Mouse (Mus musculus): ENCODE results near the gene Siah2.
A peak's percentile ranks its signal among the peaks of the same experiment; 100 is the strongest.

Gene Siah2

DNA sequence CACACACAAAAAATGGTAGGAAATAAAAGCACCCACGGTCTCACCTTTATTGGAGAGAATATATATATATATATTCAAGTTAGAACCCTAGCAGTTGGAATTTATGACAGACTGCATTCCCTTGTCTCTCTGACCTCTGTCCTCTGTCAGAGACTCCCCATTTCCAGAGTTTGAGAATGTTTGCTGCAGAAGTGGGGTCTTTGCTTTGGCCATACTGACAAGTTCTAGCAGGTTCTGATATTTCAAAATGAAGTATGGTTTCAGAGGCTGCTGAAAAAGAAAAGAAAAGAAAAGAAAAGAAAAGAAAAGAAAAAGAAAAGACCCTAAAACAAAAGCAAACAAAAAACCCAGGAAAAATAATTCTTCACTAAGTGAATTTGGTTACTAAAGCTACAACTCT lies 2.8 kb upstream of the Siah2 start:
- DNase-seq (ENCODE audit: low spot score) = no peak

DNA sequence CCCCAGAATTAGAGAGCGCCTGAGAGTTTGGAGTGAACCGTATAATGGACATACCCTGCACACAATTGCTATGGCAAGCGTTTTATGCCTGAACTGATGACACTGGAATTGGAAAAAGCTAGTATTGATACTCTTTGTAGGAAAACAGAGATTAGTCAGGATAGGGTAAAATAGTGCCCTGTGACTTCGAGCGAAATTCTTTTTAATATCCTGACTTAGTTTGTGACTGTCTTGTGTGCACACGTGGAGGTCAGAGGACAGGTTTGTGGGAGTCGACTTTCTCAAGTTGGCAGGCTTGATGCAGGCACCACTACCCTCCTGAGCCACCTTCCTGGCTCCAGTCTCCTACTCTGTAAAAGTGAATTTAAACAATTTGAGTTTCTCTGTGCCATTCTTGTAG lies 1.1 kb upstream of the Siah2 start:
- DNase-seq (ENCODE audit: low spot score) = no peak

DNA sequence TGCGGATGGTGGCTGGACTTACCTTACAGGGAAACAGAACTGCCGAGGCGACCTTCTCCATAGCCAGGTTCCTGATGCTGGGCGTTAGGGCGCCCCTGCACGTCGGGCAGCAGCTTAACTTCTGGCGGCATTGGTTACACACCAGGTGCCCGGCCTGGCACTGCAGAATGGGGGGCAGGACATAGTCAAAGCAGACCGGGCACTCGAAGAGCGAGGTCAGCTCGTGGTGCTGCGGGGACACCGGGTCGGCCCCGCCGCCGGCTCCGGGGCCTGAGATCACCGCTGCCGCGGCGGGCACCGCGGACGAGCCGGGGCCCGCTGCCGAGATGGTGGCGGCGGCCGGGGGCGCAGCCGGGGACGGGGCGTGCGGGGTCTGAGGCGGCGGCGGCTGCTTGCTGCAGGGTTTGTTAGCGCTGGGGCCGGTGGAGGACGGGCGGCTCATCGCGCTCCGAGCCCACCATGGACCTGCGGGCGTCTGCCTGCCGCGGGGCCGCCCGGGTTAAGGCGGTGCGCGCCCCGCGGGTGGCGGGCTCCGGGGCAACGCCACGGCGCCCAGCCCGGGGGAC lies 743 bp downstream of the Siah2 start:
- DNase-seq (ENCODE audit: low spot score) = peak; percentile 58

DNA sequence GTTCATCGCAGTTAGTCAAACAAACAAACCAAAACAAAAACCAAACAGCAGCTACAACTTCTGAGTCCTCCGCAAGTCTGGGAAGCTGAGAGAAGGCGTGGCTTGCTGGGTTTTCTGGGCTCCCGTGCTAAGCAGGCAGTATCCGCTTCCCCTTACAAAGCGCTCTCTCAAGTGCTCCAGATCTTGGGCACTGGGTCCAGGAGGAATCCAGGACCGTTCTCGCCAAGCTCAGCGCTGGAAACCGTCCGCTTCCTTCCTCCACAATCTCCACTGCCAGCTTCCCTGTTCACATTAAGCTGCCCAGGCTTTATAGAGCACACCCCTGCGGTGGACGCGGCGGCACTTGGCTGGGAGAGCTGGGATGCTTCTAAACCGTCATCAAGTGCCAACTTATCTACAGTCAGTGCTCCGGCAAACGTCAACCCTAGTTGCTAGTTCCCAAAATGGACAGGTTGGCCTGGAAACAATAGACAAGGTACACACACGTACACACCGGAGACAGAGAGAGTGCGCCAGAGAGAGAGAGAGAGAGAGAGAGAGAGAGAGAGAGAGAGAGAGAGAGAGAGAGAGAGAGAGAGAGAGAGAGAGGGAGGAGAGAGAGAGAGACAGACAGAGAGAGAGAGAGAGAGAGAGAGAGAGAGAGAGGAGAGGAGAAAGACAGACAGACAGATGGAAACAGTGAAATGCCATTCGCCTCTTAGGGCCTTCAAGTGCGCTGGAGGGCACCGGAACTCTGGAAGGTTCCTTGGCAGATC lies 1.4 kb downstream of the Siah2 start:
- peak; percentile 60 for DNase-seq (ENCODE audit: low spot score)

- DNase-seq (ENCODE audit: low spot score) = no peak
Observed at GRCm38 (mm10) chr3:58689721-58690120, 2.5 kb downstream of the Siah2 start.

GRCm38 (mm10) chr3:58689105-58689504 lies 3.1 kb downstream of the Siah2 start:
- DNase-seq (ENCODE audit: low spot score) = no peak

- DNase-seq (ENCODE audit: low spot score) = no peak
Observed at GRCm38 (mm10) chr3:58688551-58688950, 3.6 kb downstream of the Siah2 start.

- DNase-seq (ENCODE audit: low spot score) = no peak
Observed at GRCm38 (mm10) chr3:58686922-58687284, 5.3 kb downstream of the Siah2 start.

- no peak for DNase-seq (ENCODE audit: low spot score)
Observed at GRCm38 (mm10) chr3:58686206-58686921, 5.8 kb downstream of the Siah2 start.

DNA sequence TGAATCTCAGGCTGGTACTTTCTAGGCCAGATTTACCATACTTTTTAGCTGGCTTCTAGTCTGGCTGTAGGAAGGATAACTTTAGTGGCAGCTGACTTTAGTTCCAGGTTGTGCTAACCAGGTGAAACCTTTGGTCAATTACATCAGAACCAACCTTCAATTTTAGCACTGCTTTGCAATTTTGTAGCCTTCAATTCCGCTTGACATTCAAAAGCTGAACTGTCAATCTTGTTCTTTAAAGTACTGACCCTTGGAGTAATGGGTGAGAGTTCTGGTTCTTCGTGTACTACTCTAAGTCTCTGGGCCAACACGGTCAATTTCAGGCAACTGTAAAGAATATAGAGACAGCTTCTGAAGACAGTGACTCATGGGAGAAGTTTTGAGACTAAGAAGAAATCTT lies 6.8 kb downstream of the Siah2 start:
- DNase-seq (ENCODE audit: low spot score) = no peak

DNA sequence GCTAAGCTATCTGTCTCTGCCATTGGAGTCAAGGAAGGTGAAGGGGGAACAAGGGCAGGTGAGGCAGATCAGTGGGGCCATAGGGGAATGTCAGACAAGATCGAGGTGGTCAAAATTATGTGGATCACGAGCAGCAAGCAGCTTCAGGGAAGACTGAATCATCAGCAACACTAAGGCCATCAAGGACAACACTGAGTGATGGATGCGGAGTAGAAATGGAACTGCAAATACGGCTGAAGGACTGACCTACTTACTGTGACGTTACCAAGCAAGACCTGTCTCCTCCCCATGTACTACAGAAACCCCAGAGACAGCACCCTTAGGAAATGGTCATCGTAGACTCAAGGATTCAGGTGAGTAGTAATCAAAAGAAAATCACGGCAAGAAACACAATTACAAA lies 8.9 kb downstream of the Siah2 start:
- DNase-seq (ENCODE audit: low spot score) = no peak

DNA sequence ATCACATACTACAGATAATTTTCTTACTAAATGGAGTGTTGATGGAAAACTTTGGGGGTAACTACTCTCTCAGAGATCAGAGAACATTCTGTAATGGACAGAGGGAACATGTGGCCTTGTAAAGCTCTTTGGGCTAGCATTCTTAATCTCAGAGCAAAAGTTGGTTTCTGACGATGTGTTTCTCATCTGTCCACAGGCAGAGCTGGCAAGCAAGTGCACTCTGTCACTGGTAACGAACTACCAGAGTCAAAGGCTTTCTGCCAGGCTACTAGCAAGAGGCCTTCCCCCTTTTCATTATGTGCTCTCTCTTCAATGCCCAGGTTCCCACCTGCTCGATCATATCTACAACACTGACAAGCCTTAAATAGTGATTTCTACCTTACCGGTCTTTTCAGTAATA lies 9.9 kb downstream of the Siah2 start:
- DNase-seq (ENCODE audit: low spot score) = no peak

GRCm38 (mm10) chr3:58681831-58682230 lies 10.4 kb downstream of the Siah2 start:
- DNase-seq (ENCODE audit: low spot score) = no peak

DNA sequence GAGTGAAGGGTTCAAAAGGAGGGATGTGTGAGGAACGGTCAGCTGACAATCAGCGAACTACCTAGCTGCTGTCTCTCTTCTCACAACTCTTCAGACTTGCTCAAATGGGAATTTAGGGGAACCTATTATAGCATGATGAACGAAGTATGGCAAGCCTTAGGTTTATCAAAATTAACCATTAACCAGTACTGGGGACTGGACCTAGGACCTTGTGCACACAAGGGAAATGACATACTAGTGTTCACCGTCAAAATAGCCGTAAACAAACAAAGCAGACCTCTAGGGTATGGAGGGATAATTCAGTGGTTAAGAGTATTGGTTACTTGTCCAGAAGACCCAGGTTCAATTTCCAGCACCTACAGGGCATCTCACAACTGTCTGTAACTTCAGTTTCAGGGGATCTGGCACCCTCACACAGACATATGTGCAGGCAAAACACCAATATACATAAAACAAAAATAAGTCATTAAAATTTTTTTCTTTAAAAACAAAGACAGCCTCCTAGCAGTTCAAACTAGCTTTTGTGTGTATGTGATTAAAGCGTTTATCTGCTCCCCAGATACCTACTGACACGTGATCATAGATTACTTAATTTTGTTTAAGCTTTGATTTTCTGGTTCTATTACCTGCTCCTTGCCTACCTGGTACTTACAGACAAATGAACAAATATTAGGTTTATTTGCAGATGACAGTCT lies 11.1 kb downstream of the Siah2 start:
- no peak for DNase-seq (ENCODE audit: low spot score)

- DNase-seq (ENCODE audit: low spot score) = no peak
Observed at GRCm38 (mm10) chr3:58679996-58680395, 12.2 kb downstream of the Siah2 start.

DNA sequence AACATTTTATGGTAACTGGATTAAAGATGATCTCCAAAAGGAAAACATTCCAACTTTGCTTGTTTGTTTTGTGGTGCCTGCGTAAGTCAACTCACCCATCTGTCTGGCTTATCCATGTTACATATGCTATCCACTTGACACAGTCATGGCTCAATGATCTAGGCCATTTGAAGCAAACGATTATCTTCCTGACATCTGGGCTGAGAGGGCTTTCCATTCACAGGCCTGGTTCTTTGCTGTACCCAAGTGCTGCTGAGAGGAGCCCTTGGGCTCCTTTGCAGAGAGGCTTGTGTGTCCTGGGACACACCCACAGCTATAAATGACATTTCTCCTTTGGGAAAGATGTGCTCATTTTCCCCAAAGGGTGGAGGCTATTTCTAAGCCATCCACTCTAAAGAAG lies 13.3 kb downstream of the Siah2 start:
- no peak for DNase-seq (ENCODE audit: low spot score)

DNA sequence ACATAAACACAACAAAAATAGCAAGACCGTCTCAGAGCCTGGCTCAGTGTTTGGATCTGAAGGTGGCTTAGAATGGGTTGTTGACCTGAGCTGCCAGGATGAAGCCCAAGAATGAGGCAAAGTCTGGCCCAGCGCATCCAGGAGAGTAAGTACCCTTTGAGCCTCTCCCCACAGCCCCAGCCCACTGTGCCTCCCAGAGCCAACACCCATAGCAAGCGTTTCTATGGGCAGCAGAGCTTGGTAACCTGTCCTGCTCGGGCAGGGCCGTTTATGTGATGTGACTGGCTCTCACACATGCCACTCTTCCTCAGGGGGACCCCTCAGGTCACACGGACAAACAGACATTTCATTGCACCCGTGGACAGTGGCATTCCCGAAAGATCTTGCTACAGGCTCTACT lies 13.8 kb downstream of the Siah2 start:
- DNase-seq (ENCODE audit: low spot score) = no peak

DNA sequence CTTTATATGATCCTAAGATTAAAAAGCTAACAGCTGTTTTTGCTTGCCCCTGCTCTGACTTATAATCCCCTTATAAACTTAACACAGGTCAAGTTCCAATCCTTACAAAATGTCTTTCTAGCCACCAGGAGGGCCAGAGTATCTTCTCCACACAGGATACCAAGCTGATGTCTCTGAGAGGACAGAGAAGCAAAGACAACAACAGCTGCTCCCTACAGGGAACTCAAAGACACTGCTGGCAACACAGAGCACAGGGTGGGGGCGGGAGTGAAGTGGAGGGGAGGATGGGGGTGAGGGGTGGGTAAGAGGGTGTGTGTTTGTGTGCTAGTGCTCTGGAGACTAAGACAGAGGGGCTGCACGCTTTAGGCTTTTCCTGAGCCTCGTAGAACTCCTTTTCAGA lies 14.6 kb downstream of the Siah2 start:
- DNase-seq (ENCODE audit: low spot score) = no peak

GRCm38 (mm10) chr3:58673295-58673694 lies 18.9 kb downstream of the Siah2 start:
- DNase-seq (ENCODE audit: low spot score) = no peak

DNA sequence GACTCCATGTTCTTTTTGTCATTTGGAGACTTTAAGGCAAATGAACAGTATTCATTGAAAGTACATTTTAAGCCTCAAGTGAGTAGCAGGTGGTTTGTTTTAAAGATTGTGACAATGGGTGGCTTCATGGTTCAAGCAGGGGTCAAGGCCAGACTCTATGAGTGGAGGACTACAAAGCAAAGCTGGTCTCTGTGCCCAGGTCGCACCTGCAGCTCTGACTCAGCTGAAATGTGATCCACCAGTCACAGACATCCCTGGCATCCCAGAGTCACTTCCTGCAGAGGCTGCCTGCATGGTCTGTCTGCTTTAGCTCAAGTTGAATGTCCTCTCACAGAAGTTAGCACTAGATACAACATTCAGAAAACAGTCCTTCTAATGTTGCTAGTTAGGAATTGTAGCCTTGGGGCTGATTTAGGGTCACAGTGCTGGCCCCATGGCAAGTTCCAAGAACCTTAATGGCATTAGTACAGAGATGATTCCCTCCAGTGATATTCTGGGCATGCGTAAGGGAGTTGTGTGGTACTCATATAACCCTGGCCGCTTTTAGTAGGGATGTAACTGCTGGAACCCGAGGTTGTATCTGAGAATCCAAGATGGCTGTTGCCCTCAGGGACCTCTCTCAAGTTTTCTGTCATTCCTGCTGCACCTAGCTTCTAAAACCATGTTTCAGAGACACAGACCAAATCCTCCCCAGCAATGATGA lies 19.6 kb downstream of the Siah2 start:
- no peak for DNase-seq (ENCODE audit: low spot score)

- no peak for DNase-seq (ENCODE audit: low spot score)
Observed at GRCm38 (mm10) chr3:58671616-58672250, 20.5 kb downstream of the Siah2 start.

DNA sequence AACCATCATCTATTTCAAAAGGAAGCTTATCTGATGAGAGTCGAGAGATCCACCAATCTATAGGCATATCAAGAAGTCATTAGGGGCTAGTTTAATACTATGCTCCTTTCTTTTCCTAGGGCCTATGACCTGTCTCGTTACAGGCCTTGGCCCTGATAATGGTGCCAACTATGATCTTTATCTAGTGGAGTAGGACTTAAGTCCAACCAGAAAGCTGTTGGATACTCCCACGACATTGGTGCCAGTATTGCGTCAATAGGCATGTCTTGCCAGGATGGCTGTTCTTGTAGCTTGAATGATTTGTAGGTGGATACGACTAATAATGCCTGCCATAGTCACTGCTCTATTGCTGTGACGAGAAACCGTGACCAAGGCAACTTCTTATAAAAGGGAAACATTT lies 28.2 kb downstream of the Siah2 start:
- DNase-seq (ENCODE audit: low spot score) = no peak

Data from testis, postnatal 10 days (tissue).